36 mouse cellular contexts compared by ENCODE assay signal in genomic region chr12:54956974-54957373, GRCm38 (mm10). TPM values are rescaled to one million over a fixed set of nuclear protein-coding genes. Genes with fewer than 3 reads are reported as not detected.
"Had no signal": no experiment of that assay in that cellular context is flagged by ENCODE, and none has a peak within 500 bp of the region (broad histone marks: within the 10 kb centered on the region; RNA-seq: fewer than 3 reads in every experiment).

No protein-coding gene starts in this region.

- H3K9ac ChIP-seq: heart, embryonic 13.5 days; heart, embryonic 15.5 days; hindbrain, embryonic 12.5 days; hindbrain, embryonic 14.5 days; intestine, embryonic 15.5 days; kidney, embryonic 15.5 days; limb, embryonic 12.5 days; liver, embryonic 12.5 days; liver, embryonic 14.5 days had no signal

- DNase-seq: gastrocnemius, adult 2 months; gastrocnemius, postnatal 10 days; gastrocnemius, postnatal 25 days; heart, adult 2 months; heart, postnatal 14 days; heart, postnatal 36 days; kidney, adult 2 months; kidney, adult 9 months; kidney, postnatal 25 days; kidney, postnatal 4 days had no signal

- ATAC-seq: hindbrain, embryonic 16.5 days; inflammation-experienced regulatory T-cells, adult 6 months; intestine, embryonic 15.5 days; intestine, postnatal 0 days; liver, embryonic 12.5 days had no signal

- H3K27ac ChIP-seq: gastrocnemius, adult 2 months; heart, adult 2 months; heart, embryonic 13.5 days; heart, embryonic 15.5 days; hindbrain, embryonic 10.5 days; hindbrain, embryonic 12.5 days; hindbrain, embryonic 14.5 days; intestine, embryonic 15.5 days; kidney, embryonic 15.5 days; kidney, postnatal 0 days; layer of hippocampus, adult 2 months; limb, embryonic 10.5 days; limb, embryonic 12.5 days; liver, embryonic 12.5 days; liver, embryonic 14.5 days had no signal

- H3K36me3 ChIP-seq: heart, embryonic 15.5 days; intestine, embryonic 15.5 days had no signal

- H3K4me1 ChIP-seq: hindbrain, embryonic 10.5 days; hindbrain, embryonic 12.5 days; intestine, embryonic 15.5 days; limb, embryonic 10.5 days; limb, embryonic 12.5 days had no signal

- H3K27me3 ChIP-seq: heart, embryonic 13.5 days; heart, embryonic 15.5 days; hindbrain, embryonic 12.5 days; intestine, embryonic 15.5 days; kidney, embryonic 15.5 days; limb, embryonic 12.5 days; liver, embryonic 12.5 days had no signal

- H3K4me2 ChIP-seq: heart, embryonic 11.5 days; heart, embryonic 13.5 days; heart, embryonic 15.5 days; hindbrain, embryonic 12.5 days; hindbrain, embryonic 14.5 days; intestine, embryonic 15.5 days; kidney, embryonic 15.5 days; limb, embryonic 12.5 days; liver, embryonic 12.5 days had no signal

- H3K9me3 ChIP-seq: heart, embryonic 13.5 days; heart, embryonic 15.5 days; hindbrain, embryonic 10.5 days; hindbrain, embryonic 12.5 days; intestine, embryonic 15.5 days; kidney, embryonic 15.5 days; limb, embryonic 10.5 days; limb, embryonic 12.5 days; liver, embryonic 12.5 days had no signal

- H3K4me3 ChIP-seq: gastrocnemius, adult 2 months; heart, adult 2 months; heart, embryonic 13.5 days; heart, embryonic 15.5 days; hindbrain, embryonic 10.5 days; hindbrain, embryonic 12.5 days; intestine, embryonic 15.5 days; kidney, embryonic 15.5 days; layer of hippocampus, adult 2 months; limb, embryonic 10.5 days; limb, embryonic 12.5 days; liver, embryonic 12.5 days had no signal

RNA-seq across cellular contexts. Expression of gene Gm20403, which starts 29.4 kb away (rescaled TPM):
- total RNA-seq: gastrocnemius, adult 2 months; gastrocnemius, postnatal 10 days; gastrocnemius, postnatal 25 days; gastrocnemius, postnatal 4 days; heart, adult 2 months; heart, postnatal 14 days; heart, postnatal 36 days; layer of hippocampus, adult 2 months; layer of hippocampus, postnatal 10 days; layer of hippocampus, postnatal 25 days; left cerebral cortex, adult 8-10 months; left cerebral cortex, postnatal 14 days; left cerebral cortex, postnatal 36 days; liver, adult 2 months had no signal
- polyA plus RNA-seq: heart, adult 2 months; heart, embryonic 11.5 days; heart, embryonic 13.5 days; heart, embryonic 15.5 days; heart, postnatal 0 days; hindbrain, embryonic 10.5 days; hindbrain, embryonic 12.5 days; hindbrain, embryonic 14.5 days; hindbrain, embryonic 16.5 days; inflammation-experienced regulatory T-cells, adult 6 months; intestine, embryonic 15.5 days; intestine, postnatal 0 days; kidney, adult 2 months; kidney, embryonic 15.5 days; kidney, postnatal 0 days; limb, embryonic 10.5 days; limb, embryonic 12.5 days; limb, embryonic 14.5 days; liver, adult 2 months; liver, embryonic 12.5 days; liver, embryonic 14.5 days had no signal
